Mouse (Mus musculus) small intestine, adult 2 months (tissue): Measurements from ENCODE around the gene Msi2. TPM values are rescaled to one million over a fixed set of nuclear protein-coding genes. Genes with fewer than 3 reads are reported as not detected.

Experiments used
- H3K27ac ChIP-seq: fragments of 200-500 bp; 2 replicates; pipeline ENCODE4 v1.5.1; 2012; ENCODE audit warnings: low read depth, low read length, control low read depth, inconsistent platforms; ENCODE audit not compliant: insufficient read depth
- H3K27me3 ChIP-seq: fragments of 200-500 bp; 2 replicates; pipeline ENCODE4 v1.6.1; 2012; ENCODE audit warnings: mild to moderate bottlenecking, moderate library complexity, low read length, inconsistent platforms; ENCODE audit not compliant: control insufficient read depth, insufficient read depth
- H3K36me3 ChIP-seq: fragments of 200-500 bp; 2 replicates; pipeline ENCODE4 v1.6.1; 2012; ENCODE audit warnings: mild to moderate bottlenecking, low read length, control low read depth, inconsistent platforms; ENCODE audit not compliant: control insufficient read depth, insufficient read depth
- H3K4me1 ChIP-seq: fragments of 200-500 bp; 2 replicates; pipeline ENCODE4 v1.6.1; 2012; ENCODE audit warnings: low read length, inconsistent platforms, mixed read lengths; ENCODE audit not compliant: control insufficient read depth, insufficient read depth, insufficient read length
- H3K4me3 ChIP-seq: fragments of 200-500 bp; 2 replicates; pipeline ENCODE4 v1.5.1; 2012; ENCODE audit warnings: low read depth, mild to moderate bottlenecking, control low read depth, inconsistent platforms, low read length, moderate library complexity
- CTCF ChIP-seq: fragments of 200-500 bp; IDR thresholded peaks from 2 replicates; pipeline ENCODE4 v1.5.1; 2012; ENCODE audit warnings: low read depth, mild to moderate bottlenecking, control low read depth, inconsistent platforms, low read length, moderate library complexity, mixed read lengths; ENCODE audit not compliant: insufficient replicate concordance, insufficient read length; ENCODE audit errors: extremely low read depth
- POLR2A ChIP-seq: fragments of 200-500 bp; IDR thresholded peaks from 2 replicates; pipeline ENCODE4 v1.6.1; 2012; ENCODE audit warnings: low read depth, mild to moderate bottlenecking, control low read depth, inconsistent platforms, low read length, moderate library complexity
- WGBS: fragments of 180-500 bp; shearing (Covaris S2); methylation state at CpG from one replicate; pipeline ENCODE4 v1.1.7; 2018; 5-methylcytosine and 5-hydroxymethylcytosine counted together
- polyA plus RNA-seq: library from polyadenylated mRNA; depleted of rRNA; stranded (reverse); fragments of >200 nt; gene quantifications from 2 replicates; pipeline ENCODE4 v1.2.3, GENCODE M21; 2012

Msi2 gene
- polyA plus RNA-seq, 1 experiment = 8.8 TPM

- H3K4me3 ChIP-seq = no peak overlapping the region
- no peaks in the 10 kb centered on the region for H3K4me1 ChIP-seq
- no peak overlapping the region for H3K27ac ChIP-seq
- WGBS = 73% methylated on average over 5 of the region's 5 CpGs
- H3K36me3 ChIP-seq = no peaks in the 10 kb centered on the region
- TF ChIP-seq POLR2A (no peak), CTCF (no peak)
- no peaks in the 10 kb centered on the region for H3K27me3 ChIP-seq
These were observed 372.2 kb downstream of the Msi2 start for GRCm38 (mm10) chr11:88346066-88346465.

GRCm38 (mm10) chr11:88337926-88338325 is 380.4 kb downstream of the Msi2 start:
- H3K4me3 ChIP-seq = no peak overlapping the region
- TF ChIP-seq CTCF (no peak), POLR2A (no peak)
- no peaks in the 10 kb centered on the region for H3K27me3 ChIP-seq
- H3K4me1 ChIP-seq = no peaks in the 10 kb centered on the region; the same call in 1 of the 2 replicates
- no peak overlapping the region for H3K27ac ChIP-seq
- WGBS = 97% methylated on average over 3 of the region's 3 CpGs
- H3K36me3 ChIP-seq = 0 out of 2 replicates have a peak, but pooled peaks cover 1% of the 10 kb centered on the region

- no peak overlapping the region for H3K4me3 ChIP-seq
- TF ChIP-seq CTCF (no peak), POLR2A (no peak)
- no peak overlapping the region for H3K27ac ChIP-seq
- H3K4me1 ChIP-seq = peaks cover 2% of the 10 kb centered on the region
- WGBS = 21% methylated on average over 5 of the region's 5 CpGs
- H3K36me3 ChIP-seq = no peaks in the 10 kb centered on the region
- no peaks in the 10 kb centered on the region for H3K27me3 ChIP-seq
These were observed 383.4 kb downstream of the Msi2 start for GRCm38 (mm10) chr11:88334893-88335292.

GRCm38 (mm10) chr11:88332309-88332934 is 385.9 kb downstream of the Msi2 start:
- Histone ChIP-seq H3K36me3 (no peaks in the 10 kb centered on the region), H3K4me3 (no peak overlapping the region), H3K4me1 (peaks cover 2% of the 10 kb centered on the region), H3K27ac (no peak overlapping the region), H3K27me3 (no peaks in the 10 kb centered on the region)
- WGBS = 90% methylated on average over 8 of the region's 8 CpGs
- no peak for TF ChIP-seq POLR2A
- no peak for TF ChIP-seq CTCF

- Histone ChIP-seq H3K4me1 (peaks cover 2% of the 10 kb centered on the region), H3K27ac (no peak overlapping the region), H3K27me3 (no peaks in the 10 kb centered on the region), H3K4me3 (no peak overlapping the region), H3K36me3 (no peaks in the 10 kb centered on the region)
- TF ChIP-seq CTCF = no peak
- no peak for TF ChIP-seq POLR2A
- 86% methylated on average over 8 of the region's 8 CpGs for WGBS
These were observed 386.6 kb downstream of the Msi2 start for GRCm38 (mm10) chr11:88331722-88332121.

GRCm38 (mm10) chr11:88330799-88331198 is 387.5 kb downstream of the Msi2 start:
- no peak for TF ChIP-seq CTCF
- no peak for TF ChIP-seq POLR2A
- 14% methylated on average over 11 of the region's 11 CpGs for WGBS
- no peaks in the 10 kb centered on the region for H3K36me3 ChIP-seq

GRCm38 (mm10) chr11:88328813-88329595 is 389.3 kb downstream of the Msi2 start:
- no peaks in the 10 kb centered on the region for H3K36me3 ChIP-seq
- no peak for TF ChIP-seq CTCF
- no peak for TF ChIP-seq POLR2A
- no peaks in the 10 kb centered on the region for H3K27me3 ChIP-seq
- H3K27ac ChIP-seq = no peak overlapping the region
- H3K4me3 ChIP-seq = no peak overlapping the region
- WGBS = 82% methylated on average over 17 of the region's 17 CpGs
- peaks cover 2% of the 10 kb centered on the region; the same call in 1 of the 2 replicates for H3K4me1 ChIP-seq

More at GRCm38 (mm10) chr11:88330799-88331198, 387.5 kb downstream of the Msi2 start:
- Histone ChIP-seq H3K27me3 (no peaks in the 10 kb centered on the region), H3K4me3 (no peak overlapping the region), H3K27ac (no peak overlapping the region), H3K4me1 (peaks cover 2% of the 10 kb centered on the region)
